Mouse (Mus musculus): Measurements from ENCODE around the gene Gm49366.

DNA sequence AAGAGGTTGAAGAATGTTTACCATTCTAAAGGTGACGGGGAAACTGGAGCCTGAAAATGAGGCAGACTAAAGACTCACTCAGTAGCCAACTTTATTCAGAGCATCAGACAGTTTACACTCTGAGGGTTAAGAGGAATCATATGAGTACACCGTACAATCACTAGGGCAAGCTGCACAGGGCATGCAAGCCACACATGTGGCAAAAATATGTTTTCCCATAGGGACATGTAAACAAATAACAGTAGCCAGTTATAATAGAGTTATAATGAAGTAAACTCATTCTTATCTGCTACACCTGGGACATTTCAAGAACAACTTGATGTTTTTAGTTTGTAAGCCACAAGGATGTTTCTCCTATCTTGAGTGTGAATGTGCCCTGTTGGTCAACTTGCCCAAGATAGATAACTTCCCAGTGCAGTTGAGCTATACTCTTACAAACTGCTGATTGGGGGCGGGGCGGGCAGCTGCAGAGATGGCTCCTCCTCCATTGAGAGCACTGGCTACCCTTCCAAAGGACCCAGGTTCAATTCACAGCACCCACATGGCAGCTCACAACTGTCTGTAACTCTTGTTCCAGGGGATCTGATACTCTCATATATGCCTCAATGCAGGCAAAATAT is 38.7 kb downstream of the Gm49366 start:
- TF ChIP-seq POLR2A (IDR thresholded peaks at IDR 0.05; ENCODE audit: extremely low read depth, insufficient read depth, low read length) (no peak), CTCF (IDR thresholded peaks at IDR 0.05; ENCODE audit: extremely low read depth, insufficient read depth, low read length) (no peak)

Measured in cortical plate, adult 2 months (tissue).